Mouse (Mus musculus) erythroblast, embryonic 14.5 days (primary cell): ENCODE data around the gene Gm11639.

Source experiments
- GATA1 ChIP-seq: IDR thresholded peaks from 2 replicates; pipeline ENCODE4 v1.6.1; 2012; ENCODE audit warnings: low read length, inconsistent platforms, mixed read lengths
- TAL1 ChIP-seq: IDR thresholded peaks from 3 replicates; pipeline ENCODE4 v1.6.1; 2012; ENCODE audit warnings: low read length, inconsistent platforms, mixed read lengths

- TF ChIP-seq TAL1 (no peak), GATA1 (no peak)
Measured at GRCm38 (mm10) chr11:105125735-105126519, 440.4 kb downstream of the Gm11639 start, which contains the start of gene Mettl2.
